ENCODE assay signal across 8 mouse cellular contexts in the genomic region with DNA sequence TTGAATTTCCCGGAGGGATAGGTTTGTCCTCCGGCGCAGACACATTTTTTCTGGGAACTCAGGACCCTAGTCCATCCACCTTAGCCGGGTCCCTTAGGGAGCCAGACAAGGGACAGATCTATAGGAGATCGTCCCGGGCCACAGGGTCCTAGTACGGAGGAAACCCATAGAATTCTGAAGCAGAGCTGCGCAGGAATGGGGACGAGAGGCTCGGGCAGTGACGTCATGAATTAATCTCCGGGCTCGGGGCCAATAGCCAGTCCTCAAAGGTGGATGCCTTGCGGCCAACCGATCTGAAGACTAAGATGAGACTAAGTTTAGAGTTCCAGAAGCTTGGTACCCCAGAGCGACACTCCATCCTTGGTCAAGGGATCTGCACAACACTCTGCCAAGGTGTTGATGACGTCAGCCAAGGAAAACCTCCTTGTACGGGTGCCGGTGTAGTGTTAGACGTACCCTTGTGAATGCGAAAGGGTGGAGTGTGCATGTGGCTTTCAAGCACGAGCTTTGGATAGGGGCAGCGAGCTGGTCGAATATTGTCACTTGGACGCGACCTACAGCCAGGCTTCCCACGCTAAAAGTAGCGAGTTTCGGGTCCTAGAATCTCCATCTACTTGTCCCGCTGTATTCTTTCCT. TPM values are rescaled to one million over a fixed set of nuclear protein-coding genes. Genes with fewer than 3 reads are reported as not detected.
DNase-seq lines count a peak whose midpoint lies in the region; ATAC-seq and TF ChIP-seq lines count a peak whose summit lies in the region.

No protein-coding gene starts in this region.

- DNase-seq in thymus, postnatal 25 days: peak; percentile 18
- DNase-seq in thymus, postnatal 14 days: no peak
- peak; percentile 70 for DNase-seq in gastrocnemius, postnatal 10 days
- DNase-seq in intestine, embryonic 14.5 days (ENCODE audit: low spot score): peak; percentile 88
- DNase-seq in left cerebral cortex, postnatal 4 days: peak; percentile 53
- DNase-seq in midbrain, embryonic 10.5 days (ENCODE audit: low spot score): peak; percentile 62
- peak; percentile 57 for DNase-seq in splenic B cell, adult 2 months (ENCODE audit: low read depth, low spot score)

- intact Hi-C loops in left cerebral cortex, postnatal 4 days (cut with DNase I): no loop called here

- H3K27ac ChIP-seq in cortical plate, adult 2 months (ENCODE audit: insufficient read depth, low read length): peak overlapping the region; percentile 24; the same call in 1 of the 2 replicates
- no peak overlapping the region for H3K27ac ChIP-seq in intestine, embryonic 14.5 days (ENCODE audit: low read depth)
- peak overlapping the region; percentile 58 for H3K27ac ChIP-seq in midbrain, embryonic 10.5 days (replicated peaks)

- peak overlapping the region; percentile 90 for H3K4me2 ChIP-seq in intestine, embryonic 14.5 days (ENCODE audit: low read length)

- peak overlapping the region; percentile 75 for H3K4me3 ChIP-seq in cortical plate, adult 2 months (ENCODE audit: insufficient read depth, low read length)
- peak overlapping the region; percentile 40 for H3K4me3 ChIP-seq in intestine, embryonic 14.5 days (ENCODE audit: low read depth, low read length)
- H3K4me3 ChIP-seq in midbrain, embryonic 10.5 days: peak overlapping the region; percentile 60

- no peaks in the 10 kb centered on the region for H3K9me3 ChIP-seq in intestine, embryonic 14.5 days (ENCODE audit: control insufficient read depth, low read length)
- H3K9me3 ChIP-seq in midbrain, embryonic 10.5 days (replicated peaks): no peaks in the 10 kb centered on the region

- 4% methylated on average over 30 of the region's 30 CpGs for WGBS in intestine, embryonic 14.5 days
- 2% methylated on average over 30 of the region's 30 CpGs for whole genome bisulfite sequencing in midbrain, embryonic 10.5 days

- TF ChIP-seq POLR2A in cortical plate, adult 2 months (IDR thresholded peaks at IDR 0.05; ENCODE audit: extremely low read depth, insufficient read depth, low read length): peak; percentile 30; the same call in 1 of the 2 replicates

- H3K36me3 ChIP-seq in intestine, embryonic 14.5 days (ENCODE audit: control insufficient read depth, insufficient read depth, low read length): no peaks in the 10 kb centered on the region
- no peaks in the 10 kb centered on the region for H3K36me3 ChIP-seq in midbrain, embryonic 10.5 days
- peaks cover 3% of the 10 kb centered on the region; the same call in 1 of the 2 replicates for H3K36me3 ChIP-seq in splenic B cell, adult 2 months (ENCODE audit: control insufficient read depth, insufficient read depth, low read length, poor library complexity, severe bottlenecking)

- H3K27me3 ChIP-seq in intestine, embryonic 14.5 days (replicated peaks; ENCODE audit: control insufficient read depth, insufficient read depth, low read length): peaks cover 9% of the 10 kb centered on the region; the same call in 1 of the 2 replicates
- H3K27me3 ChIP-seq in midbrain, embryonic 10.5 days (ENCODE audit: low read depth, poor library complexity, severe bottlenecking): peaks cover 86% of the 10 kb centered on the region
- H3K27me3 ChIP-seq in splenic B cell, adult 2 months (ENCODE audit: control insufficient read depth, insufficient read depth, low read length, poor library complexity, severe bottlenecking): no peaks in the 10 kb centered on the region

- peak; percentile 38; the same call in 1 of the 2 replicates for ATAC-seq in intestine, embryonic 14.5 days (replicated peaks; ENCODE audit: low FRiP score, low TSS enrichment, low read depth)

- H3K9ac ChIP-seq in intestine, embryonic 14.5 days (ENCODE audit: low read length): peak overlapping the region; percentile 37

- TF ChIP-seq CTCF in cortical plate, adult 2 months (IDR thresholded peaks at IDR 0.05; ENCODE audit: extremely low read depth, insufficient read depth, low read length): no peak

- H3K4me1 ChIP-seq in cortical plate, adult 2 months (ENCODE audit: control insufficient read depth, insufficient read depth, low read length): no peaks in the 10 kb centered on the region
- H3K4me1 ChIP-seq in intestine, embryonic 14.5 days (replicated peaks; ENCODE audit: control insufficient read depth, insufficient read depth, low read length): peaks cover 19% of the 10 kb centered on the region
- peaks cover 56% of the 10 kb centered on the region for H3K4me1 ChIP-seq in midbrain, embryonic 10.5 days

RNA-seq across cellular contexts. Expression of gene Acbd4, which starts 0.5 kb away (rescaled TPM):
- polyA plus RNA-seq in cortical plate, adult 2 months (2012; rRNA removed): 40.7 and 46.3 TPM in 2 replicates
- 10 to 100 TPM; 34.9 to 50.5 TPM for total RNA-seq in gastrocnemius, postnatal 10 days (2021)
- polyA plus RNA-seq in intestine, embryonic 14.5 days (2014; fragmentation: Nextera tagmentation; extraction: Ambion mirVana): 13.0 and 14.5 TPM in 2 replicates
- 10 to 100 TPM; 31.7 to 41.3 TPM for total RNA-seq in left cerebral cortex, postnatal 4 days (2021)
- 10.7 and 12.5 TPM in 2 replicates for polyA plus RNA-seq in midbrain, embryonic 10.5 days (2016; fragmentation: Nextera tagmentation; extraction: Ambion mirVana)

RNA-seq across cellular contexts. Expression of gene Plcd3, which starts 0.5 kb away (rescaled TPM):
- polyA plus RNA-seq in cortical plate, adult 2 months (2012; rRNA removed): 17.1 and 21.1 TPM in 2 replicates
- total RNA-seq in gastrocnemius, postnatal 10 days (2021): 1 to 10 TPM; 5.8 to 8.6 TPM
- polyA plus RNA-seq in intestine, embryonic 14.5 days (2014; fragmentation: Nextera tagmentation; extraction: Ambion mirVana): 1.9 and 2.1 TPM in 2 replicates
- 10 to 100 TPM; 11.1 to 13.8 TPM for total RNA-seq in left cerebral cortex, postnatal 4 days (2021)
- polyA plus RNA-seq in midbrain, embryonic 10.5 days (2016; fragmentation: Nextera tagmentation; extraction: Ambion mirVana): 1.4 TPM in 2 replicates

RNA-seq across cellular contexts. Expression of gene Hexim1, which starts 14.0 kb away (rescaled TPM):
- polyA plus RNA-seq in cortical plate, adult 2 months (2012; rRNA removed): 22.6 and 22.9 TPM in 2 replicates
- 10 to 100 TPM; 24.0 to 26.7 TPM for total RNA-seq in gastrocnemius, postnatal 10 days (2021)
- 6.8 and 6.9 TPM in 2 replicates for polyA plus RNA-seq in intestine, embryonic 14.5 days (2014; fragmentation: Nextera tagmentation; extraction: Ambion mirVana)
- total RNA-seq in left cerebral cortex, postnatal 4 days (2021): 10 to 100 TPM; 22.9 to 23.2 TPM
- 2.3 and 2.7 TPM in 2 replicates for polyA plus RNA-seq in midbrain, embryonic 10.5 days (2016; fragmentation: Nextera tagmentation; extraction: Ambion mirVana)

RNA-seq across cellular contexts. Expression of gene Hexim2, which starts 30.2 kb away (rescaled TPM):
- polyA plus RNA-seq in cortical plate, adult 2 months (2012; rRNA removed): 10.7 and 11.9 TPM in 2 replicates
- total RNA-seq in gastrocnemius, postnatal 10 days (2021): 1 to 10 TPM; 5.8 to 6.7 TPM
- polyA plus RNA-seq in intestine, embryonic 14.5 days (2014; fragmentation: Nextera tagmentation; extraction: Ambion mirVana): 6.9 and 9.7 TPM in 2 replicates
- total RNA-seq in left cerebral cortex, postnatal 4 days (2021): 10 to 100 TPM; 19.0 to 24.2 TPM
- polyA plus RNA-seq in midbrain, embryonic 10.5 days (2016; fragmentation: Nextera tagmentation; extraction: Ambion mirVana): 7.8 and 8.2 TPM in 2 replicates
